Mouse (Mus musculus): ENCODE data around the gene Apoe.

- no peak for TF ChIP-seq TAL1 (IDR thresholded peaks at IDR 0.05; ENCODE audit: low read length)
- TF ChIP-seq GATA1 (IDR thresholded peaks at IDR 0.05; ENCODE audit: low read length), result no peak
Observed at GRCm38 (mm10) chr7:19683771-19684201, 15.2 kb downstream of the Apoe start.

Data from erythroblast, embryonic 14.5 days (primary cell).